In genomic region chr10:118592648-118593368, GRCm38 (mm10) we compare ENCODE assay signal across 9 mouse cellular contexts.
DNase-seq lines count a peak whose midpoint lies in the region; ATAC-seq lines count a peak whose summit lies in the region.
"Had no signal": no experiment of that assay in that cellular context is flagged by ENCODE, and none has a peak within 500 bp of the region (broad histone marks: within the 10 kb centered on the region; RNA-seq: fewer than 3 reads in every experiment).

No protein-coding gene starts in this region.

- H3K27me3 ChIP-seq in forebrain, embryonic 16.5 days (replicated peaks; ENCODE audit: control insufficient read depth, insufficient read depth, low read length): no peaks in the 10 kb centered on the region
- no peaks in the 10 kb centered on the region for H3K27me3 ChIP-seq in hindbrain, embryonic 14.5 days (ENCODE audit: control insufficient read depth, insufficient read depth, low read length)
- H3K27me3 ChIP-seq in midbrain, embryonic 11.5 days (ENCODE audit: control insufficient read depth, insufficient read depth, low read length): no peaks in the 10 kb centered on the region

- ATAC-seq in cerebellum, adult (ENCODE audit: insufficient number of reproducible peaks, low FRiP score, low TSS enrichment): peak; percentile 67
- ATAC-seq in forebrain, embryonic 16.5 days: peak; percentile 67; the same call in 1 of the 2 replicates
- no peak for ATAC-seq in hindbrain, embryonic 14.5 days (ENCODE audit: low FRiP score)
- peak; percentile 48; the same call in 1 of the 2 replicates for ATAC-seq in midbrain, embryonic 11.5 days (ENCODE audit: low FRiP score)
- ATAC-seq in erythroblast, adult 5-6 weeks (replicated peaks; ENCODE audit: low FRiP score, poor library complexity, severe bottlenecking): no peak

- no peak overlapping the region for H3K4me3 ChIP-seq in forebrain, embryonic 16.5 days (replicated peaks; ENCODE audit: low read length)
- H3K4me3 ChIP-seq in hindbrain, embryonic 14.5 days (replicated peaks; ENCODE audit: low read length): no peak overlapping the region
- no peak overlapping the region for H3K4me3 ChIP-seq in midbrain, embryonic 11.5 days (ENCODE audit: low read depth, low read length)
- H3K4me3 ChIP-seq: myocyte had no signal

- 40% methylated on average over 16 of the region's 16 CpGs for WGBS in forebrain, embryonic 16.5 days
- WGBS in hindbrain, embryonic 14.5 days: 42% methylated on average over 16 of the region's 16 CpGs
- 45% methylated on average over 16 of the region's 16 CpGs for whole genome bisulfite sequencing in midbrain, embryonic 11.5 days

- no peak overlapping the region for H3K27ac ChIP-seq in forebrain, embryonic 16.5 days (ENCODE audit: low read length)
- H3K27ac ChIP-seq in hindbrain, embryonic 14.5 days: no peak overlapping the region
- H3K27ac ChIP-seq in midbrain, embryonic 11.5 days (ENCODE audit: low read depth, low read length): no peak overlapping the region

- no peaks in the 10 kb centered on the region for H3K36me3 ChIP-seq in forebrain, embryonic 16.5 days (ENCODE audit: control insufficient read depth, insufficient read depth)
- no peaks in the 10 kb centered on the region for H3K36me3 ChIP-seq in hindbrain, embryonic 14.5 days (replicated peaks; ENCODE audit: control insufficient read depth, insufficient read depth)
- no peaks in the 10 kb centered on the region for H3K36me3 ChIP-seq in midbrain, embryonic 11.5 days (ENCODE audit: control insufficient read depth, insufficient read depth, low read length)

- H3K9ac ChIP-seq in forebrain, embryonic 16.5 days (replicated peaks; ENCODE audit: low read depth, low read length): no peak overlapping the region
- H3K9ac ChIP-seq in hindbrain, embryonic 14.5 days: no peak overlapping the region
- H3K9ac ChIP-seq in midbrain, embryonic 11.5 days (ENCODE audit: low read length): no peak overlapping the region

- peak; percentile 65 for DNase-seq in R1 (ENCODE audit: low read depth, low spot score)
- peak; percentile 90 for DNase-seq in hindbrain, embryonic 14.5 days (ENCODE audit: low spot score)
- peak; percentile 79 to 91 for DNase-seq in layer of hippocampus, postnatal 14 days (ENCODE audit: low spot score in 2 of 2)
- DNase-seq in midbrain, embryonic 11.5 days (ENCODE audit: low spot score, missing footprints): peak; percentile 96
- peak; percentile 73 for DNase-seq in skeletal muscle tissue, adult 2 months (ENCODE audit: low read depth, low spot score)

- H3K9me3 ChIP-seq in forebrain, embryonic 16.5 days (ENCODE audit: control insufficient read depth, low read length): no peaks in the 10 kb centered on the region
- H3K9me3 ChIP-seq in hindbrain, embryonic 14.5 days (ENCODE audit: control insufficient read depth, low read length): no peaks in the 10 kb centered on the region
- no peaks in the 10 kb centered on the region for H3K9me3 ChIP-seq in midbrain, embryonic 11.5 days (ENCODE audit: control insufficient read depth, low read length)

- H3K4me1 ChIP-seq in forebrain, embryonic 16.5 days (replicated peaks; ENCODE audit: control insufficient read depth, insufficient read depth, low read length): no peaks in the 10 kb centered on the region
- no peaks in the 10 kb centered on the region for H3K4me1 ChIP-seq in hindbrain, embryonic 14.5 days (replicated peaks; ENCODE audit: control insufficient read depth, insufficient read depth, low read length)
- H3K4me1 ChIP-seq in midbrain, embryonic 11.5 days (ENCODE audit: control insufficient read depth, insufficient read depth, low read length): no peaks in the 10 kb centered on the region

- H3K4me2 ChIP-seq in forebrain, embryonic 16.5 days (ENCODE audit: low read length): no peak overlapping the region
- no peak overlapping the region for H3K4me2 ChIP-seq in hindbrain, embryonic 14.5 days (replicated peaks)
- no peak overlapping the region for H3K4me2 ChIP-seq in midbrain, embryonic 11.5 days

Comparison
In these comparisons a context has a peak if more than half of its experiments do, and no peak if none do; other contexts are left out.
1. ATAC-seq: peak in cerebellum, adult (single experiment), forebrain, embryonic 16.5 days (single experiment) and midbrain, embryonic 11.5 days (single experiment); none in hindbrain, embryonic 14.5 days (single experiment) and erythroblast, adult 5-6 weeks (single experiment).
2. Peak in every context shown above with its lines, with median percentiles within 50 percentile points of each other: DNase-seq.